Mouse (Mus musculus): ENCODE measurements at regions not wholly inside any gene's neighbourhood (a gene's known extent, or its start where the extent isn't known, plus 50 kb on each side); places are given as distances from the start of the nearest gene placed in this dataset.
"Not testable (repeated sequence)": the region's sequence is repeated elsewhere in the genome, so short reads cannot be mapped to it uniquely, and the experiment has no call there.

GRCm38 (mm10) chr7:60733331-60733994 lies 593.4 kb upstream of the Snrpn start:
- peak; percentile 93 for ATAC-seq (ENCODE audit: low TSS enrichment)

DNA sequence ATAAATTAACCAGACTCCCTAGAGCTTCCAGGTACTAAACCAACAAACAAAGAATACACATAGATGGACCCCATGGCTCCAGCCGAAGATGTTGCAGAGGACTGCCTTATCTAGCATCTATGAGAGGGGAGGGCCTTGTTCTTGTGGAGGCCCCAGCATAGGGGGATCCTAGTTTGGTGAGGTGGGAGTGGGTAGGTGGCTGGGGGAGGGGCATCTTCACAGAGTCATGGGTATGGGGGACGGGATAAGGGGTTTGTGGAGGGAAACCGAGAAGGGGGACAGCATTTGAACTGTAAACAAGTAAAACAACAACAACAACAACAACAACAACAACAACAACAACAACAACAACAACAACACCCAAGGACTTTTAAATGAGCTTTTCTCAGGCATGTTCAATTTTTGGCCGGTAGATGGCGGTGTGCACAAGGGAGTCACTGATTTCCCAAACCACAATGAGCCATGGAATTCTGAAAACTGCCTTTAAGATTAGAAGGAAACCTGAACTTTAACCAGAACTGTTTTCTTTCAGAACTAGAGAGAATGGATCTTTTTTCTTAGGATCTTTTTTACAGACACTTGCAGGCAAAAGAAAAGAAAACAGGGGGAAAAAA lies 588.2 kb upstream of the Snrpn start:
- ATAC-seq (ENCODE audit: low TSS enrichment) = not testable (repeated sequence)

All from frontal cortex, adult (tissue).